Mouse (Mus musculus) inflammation-experienced regulatory T-cells, adult 6 months (primary cell): Measurements from ENCODE around the gene Rnls. TPM values are rescaled to one million over a fixed set of nuclear protein-coding genes. Genes with fewer than 3 reads are reported as not detected.
A peak's percentile ranks its signal among the peaks of the same experiment; 100 is the strongest.

Source experiments
- ATAC-seq: one replicate; pipeline ENCODE4 v1.8.0; 2017
- polyA plus RNA-seq, 3 experiments: library from polyadenylated mRNA; unstranded; fragments of 100-300 nt; shearing (Covaris generic); gene quantifications; one replicate each; pipeline ENCODE4 v1.2.1; 2017

Rnls gene
- polyA plus RNA-seq, 3 experiments from 2014 or later = 3.5 to 6.1 (median 5.5) TPM

DNA sequence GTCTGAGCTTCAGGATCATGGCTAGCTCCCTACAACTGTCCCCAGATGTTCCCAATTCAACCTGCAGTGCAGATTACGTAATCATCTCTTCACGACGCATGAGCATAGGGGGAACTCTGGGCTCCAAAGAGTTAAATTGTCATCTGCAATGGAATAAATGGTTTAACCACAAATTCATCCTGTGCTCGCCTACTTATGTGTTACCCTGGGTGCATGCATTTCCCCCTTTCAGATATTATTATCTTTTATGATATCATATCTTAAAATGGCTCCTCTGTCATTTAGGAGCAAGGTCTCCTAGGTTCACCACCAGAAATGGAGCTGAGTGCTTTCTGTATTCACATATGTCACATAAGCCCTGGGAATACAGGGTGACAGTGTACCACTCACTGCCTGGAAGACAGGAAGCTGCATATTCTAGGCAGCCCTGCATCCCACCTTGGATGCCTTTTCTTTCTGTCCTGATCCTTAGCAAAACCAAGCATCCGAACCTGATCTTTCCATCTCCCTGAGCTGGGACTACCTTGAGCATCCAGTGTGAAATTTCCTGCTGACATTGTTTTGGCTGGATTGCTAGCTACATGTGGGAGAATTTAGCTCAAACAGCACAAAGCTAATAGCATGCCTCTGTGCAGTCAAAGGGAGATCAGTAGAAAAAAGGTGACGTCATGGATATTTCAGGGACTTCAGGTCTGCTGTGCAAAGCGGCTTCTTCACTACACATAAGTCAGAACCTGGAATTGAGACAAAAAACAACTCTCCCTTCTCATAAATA is 289.9 kb downstream of the Rnls start:
- peak; percentile 48 for ATAC-seq

DNA sequence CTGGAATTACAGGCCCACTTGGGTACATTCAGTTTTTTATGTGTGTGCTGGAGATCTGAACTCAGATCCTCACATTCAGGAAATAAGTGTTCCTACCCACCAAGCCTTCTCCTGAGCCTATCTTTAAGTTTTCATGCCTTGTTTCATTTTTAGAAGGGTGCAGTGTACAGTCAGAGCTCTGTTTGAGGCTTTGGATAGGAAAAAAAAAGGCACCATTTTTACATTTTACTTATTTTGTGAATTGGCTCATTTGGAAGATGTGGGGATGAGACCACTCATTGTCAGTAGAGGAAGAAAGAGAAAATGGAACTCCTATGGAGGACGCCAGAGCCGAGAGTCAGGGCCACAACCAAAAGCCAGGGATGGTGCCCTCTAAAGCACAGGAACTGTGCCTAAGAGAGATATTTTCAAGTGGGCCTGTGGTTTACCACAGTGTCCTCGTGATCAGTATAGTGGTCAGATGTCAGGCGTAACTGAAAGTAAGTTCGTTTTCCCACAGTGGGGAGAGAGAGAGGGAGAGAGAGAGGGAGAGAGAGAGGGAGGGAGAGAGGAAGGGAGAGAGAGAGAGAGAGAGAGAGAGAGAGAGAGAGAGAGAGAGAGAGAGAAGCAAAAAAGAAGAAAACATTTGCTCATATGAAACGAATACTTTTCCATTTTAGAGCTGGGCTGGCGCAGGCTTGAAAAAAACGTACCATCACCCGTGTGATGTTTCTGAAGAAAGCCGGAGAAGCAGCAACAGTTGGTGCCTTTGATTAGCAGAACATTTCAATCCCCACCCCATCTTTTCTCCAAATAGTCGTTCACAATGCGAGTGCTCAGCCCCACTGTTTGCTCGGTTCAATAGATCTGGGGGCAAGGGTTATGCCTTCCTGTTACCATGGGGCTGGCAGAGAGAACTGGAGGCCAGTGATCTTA is 290.7 kb downstream of the Rnls start:
- peak; percentile 79 for ATAC-seq

DNA sequence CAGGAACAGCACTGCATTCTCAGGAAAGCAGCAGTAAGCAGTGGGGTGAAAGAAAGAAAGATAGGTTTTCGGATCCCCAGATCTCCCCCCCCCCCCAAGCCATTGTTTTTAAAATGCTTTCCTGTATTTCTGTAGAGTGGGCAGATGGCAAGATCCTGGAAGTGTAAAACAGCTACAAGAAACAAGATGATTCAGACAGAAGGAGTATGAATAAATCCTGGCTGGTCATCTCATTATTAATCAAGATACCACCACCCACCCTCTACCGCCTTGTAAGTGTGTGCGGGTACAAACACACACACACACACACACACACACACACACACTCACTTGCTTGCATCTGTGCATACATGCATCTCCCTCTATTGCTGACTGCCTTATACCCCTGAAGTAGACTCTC is 291.5 kb downstream of the Rnls start:
- no peak for ATAC-seq

DNA sequence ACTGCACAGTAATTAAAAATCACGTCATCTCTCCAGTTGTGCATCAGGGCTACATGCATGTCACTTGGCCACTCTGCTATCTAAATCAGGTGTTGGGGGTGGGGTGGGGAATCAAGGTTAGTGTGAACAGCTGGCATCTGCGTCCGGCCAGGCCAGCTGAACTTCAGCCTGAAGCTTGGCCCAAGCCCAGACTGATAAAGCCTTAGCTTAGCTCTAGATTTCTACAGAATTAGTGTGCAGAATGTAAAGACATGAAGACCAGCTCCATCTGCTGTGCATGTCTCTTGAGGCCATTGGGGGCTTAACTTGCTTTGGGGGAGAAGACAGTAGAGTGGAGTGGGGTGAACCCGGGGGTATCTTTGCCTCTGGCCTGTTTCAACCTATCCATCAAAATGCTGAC is 292.1 kb downstream of the Rnls start:
- ATAC-seq = no peak

DNA sequence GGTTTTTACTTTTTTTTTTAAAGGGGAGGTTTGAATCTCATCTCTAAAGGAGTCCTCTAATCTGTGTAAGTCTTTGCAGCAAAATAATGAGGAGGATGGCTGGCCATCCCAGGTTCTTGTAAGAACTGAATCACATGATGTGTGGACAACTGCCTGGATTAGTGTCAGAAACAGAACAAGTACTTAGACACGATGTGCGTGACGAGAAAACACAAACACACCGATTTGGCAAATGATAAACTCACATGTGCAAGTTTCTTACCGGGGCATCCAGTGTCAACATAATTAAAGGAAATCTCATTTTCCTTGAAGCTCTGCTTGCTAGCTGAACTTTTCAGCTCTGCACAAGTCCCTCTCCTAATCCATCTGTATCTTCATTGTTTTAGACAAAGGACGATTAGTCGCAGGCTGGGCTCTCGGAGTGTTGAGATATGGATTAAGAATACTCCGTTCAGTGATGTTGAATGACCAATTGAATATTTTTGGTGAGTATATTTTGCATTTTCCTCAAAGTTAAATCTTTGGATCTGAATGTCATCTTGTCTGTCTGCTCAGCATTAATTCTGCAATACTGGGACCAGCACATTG is 292.8 kb downstream of the Rnls start:
- ATAC-seq = no peak

DNA sequence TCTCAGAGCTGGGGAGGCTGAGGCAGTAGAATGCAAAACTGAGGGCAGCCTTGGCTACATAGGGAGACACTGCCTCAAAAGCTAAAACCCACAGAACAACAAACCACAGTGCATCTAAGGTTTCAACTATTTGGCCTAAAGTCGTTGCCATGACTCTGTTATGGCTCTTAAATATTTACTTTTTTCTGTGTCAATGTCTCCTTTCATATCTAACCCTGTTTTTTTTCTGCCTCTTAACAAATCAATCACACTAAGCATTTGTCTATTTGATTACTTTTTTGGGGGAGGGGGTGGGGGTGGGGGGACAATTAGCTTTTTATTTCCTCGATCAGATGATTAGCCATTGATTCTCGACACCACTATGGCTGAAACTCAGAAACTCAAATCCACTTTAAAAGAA is 294.4 kb downstream of the Rnls start:
- no peak for ATAC-seq

DNA sequence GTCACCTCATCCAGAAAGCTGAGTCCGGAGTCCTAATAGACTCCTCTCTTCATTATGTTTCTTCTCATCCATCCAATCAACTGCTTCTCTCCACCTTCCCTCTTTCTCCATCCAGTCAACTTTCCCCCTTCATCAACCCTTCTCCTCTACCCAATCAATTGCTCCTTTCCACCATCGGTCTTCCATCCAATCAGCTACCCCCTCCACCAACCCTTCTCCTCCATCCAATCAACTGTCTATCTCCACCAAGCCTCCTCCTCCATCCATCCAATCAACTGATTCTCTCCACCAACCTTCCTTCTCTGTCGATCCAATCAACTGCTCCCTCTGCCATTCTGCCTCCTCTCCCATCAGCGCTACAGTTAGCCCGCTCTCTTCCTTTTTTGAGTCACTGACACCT is 295.5 kb downstream of the Rnls start:
- ATAC-seq = no peak

DNA sequence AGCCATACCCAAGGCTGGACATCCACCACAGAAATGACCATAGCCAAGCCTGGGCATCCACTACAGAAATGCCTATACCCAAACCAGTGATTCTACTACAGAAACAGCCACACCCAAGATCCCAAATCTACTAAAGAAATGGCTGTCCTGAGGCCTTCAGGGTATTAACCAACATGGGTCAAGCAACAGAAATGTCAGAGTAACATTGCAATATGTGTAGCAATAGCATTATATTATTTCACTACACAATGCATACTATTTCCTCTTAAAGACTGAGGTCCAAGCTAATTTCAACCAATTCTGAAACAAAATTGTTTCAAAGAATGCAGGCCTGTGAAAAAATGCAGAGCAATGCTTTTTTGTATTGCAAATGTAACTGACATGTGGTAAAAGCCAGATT is 299.5 kb downstream of the Rnls start:
- no peak for ATAC-seq

DNA sequence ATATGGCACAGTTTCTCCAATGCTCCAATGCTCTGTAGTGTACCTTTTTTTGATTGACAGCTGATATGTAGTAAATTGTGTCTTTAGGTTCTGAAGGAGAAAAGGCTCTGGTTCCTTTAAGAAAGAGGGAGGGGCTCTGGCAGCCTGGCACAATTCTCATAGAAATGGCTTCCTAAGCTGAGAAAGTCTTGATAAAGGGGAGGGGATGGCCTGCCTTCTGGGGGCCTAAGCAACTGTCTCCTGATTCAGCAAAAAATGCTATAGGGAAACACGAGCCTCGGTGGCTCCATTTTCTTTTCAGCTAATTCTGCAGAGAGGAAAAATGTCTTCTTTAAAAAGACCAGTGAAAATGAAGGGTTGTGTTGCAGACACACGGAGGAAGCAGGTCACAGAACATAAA is 300.8 kb downstream of the Rnls start:
- no peak for ATAC-seq

DNA sequence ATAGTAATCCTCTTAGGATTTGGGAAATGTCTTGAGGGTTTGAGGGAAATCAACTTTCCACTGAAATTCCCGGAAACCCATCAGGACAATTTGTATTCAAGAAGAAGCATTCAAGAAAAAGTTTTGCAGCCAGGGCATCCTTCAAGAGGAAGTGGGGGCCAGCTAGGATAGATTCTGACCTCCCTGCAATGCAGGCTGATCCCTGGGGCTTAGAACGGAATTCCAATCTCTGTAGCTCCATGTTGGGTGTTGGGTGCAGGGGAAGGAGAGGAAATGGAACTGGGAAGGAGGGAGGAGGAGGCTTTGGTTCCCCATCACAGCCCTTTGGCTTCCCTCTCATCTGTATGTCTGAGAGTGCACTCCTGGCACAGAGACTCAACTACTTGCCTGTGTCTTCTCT is 303.2 kb downstream of the Rnls start:
- no peak for ATAC-seq

DNA sequence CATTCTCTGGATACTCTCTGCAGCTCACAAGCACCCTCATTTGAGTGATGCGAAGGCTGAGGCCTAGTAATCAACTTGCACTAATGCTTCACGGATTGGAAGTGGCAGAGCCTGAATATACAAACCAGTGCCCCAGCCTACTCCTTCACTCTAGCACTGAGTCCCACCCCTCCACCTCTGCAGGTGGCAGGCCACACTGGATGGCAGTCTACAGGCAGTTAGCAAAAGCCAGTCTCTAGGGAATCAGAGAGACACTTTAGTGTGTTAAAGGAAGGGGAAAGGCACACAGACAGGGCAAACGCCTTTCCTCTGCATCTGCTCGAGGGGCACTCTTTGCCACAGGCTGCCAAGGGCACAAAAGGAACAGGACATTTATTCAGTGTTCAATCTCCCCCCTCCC is 304.1 kb downstream of the Rnls start:
- ATAC-seq = no peak

Other genes with a start within 250 kb of the Rnls start
- not detected for gene Lipo4, start 125.5 kb upstream of the Rnls start, polyA plus RNA-seq
- not detected for gene Gm8978, start 233.0 kb upstream of the Rnls start, polyA plus RNA-seq